In the genomic region with DNA sequence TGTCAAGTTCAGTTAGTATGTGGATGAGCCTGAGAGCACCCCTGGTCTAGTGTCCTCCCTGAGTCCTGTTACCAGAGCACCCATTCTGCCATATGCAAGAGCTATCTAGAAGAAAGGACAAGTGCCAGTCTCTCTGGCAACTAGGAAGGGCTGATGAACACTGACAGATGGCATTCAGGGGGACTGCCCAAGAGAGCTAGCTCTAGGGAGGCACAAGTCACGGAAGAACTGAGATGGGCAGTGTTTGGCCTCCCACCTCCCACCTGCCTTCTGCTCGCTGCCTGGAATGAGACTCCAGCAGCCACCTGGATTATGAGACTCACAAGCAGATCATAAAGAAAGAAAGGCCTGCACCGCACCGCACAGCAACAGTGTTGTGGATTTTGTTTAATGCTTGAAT, we compare ENCODE assay signal across 25 mouse cellular contexts. TPM values are rescaled to one million over a fixed set of nuclear protein-coding genes. Genes with fewer than 3 reads are reported as not detected.
DNase-seq lines count a peak whose midpoint lies in the region; ATAC-seq lines count a peak whose summit lies in the region.
"Had no signal": no experiment of that assay in that cellular context is flagged by ENCODE, and none has a peak within 500 bp of the region (broad histone marks: within the 10 kb centered on the region; RNA-seq: fewer than 3 reads in every experiment).

No protein-coding gene starts in this region.

- H3K4me2 ChIP-seq in forebrain, embryonic 15.5 days (replicated peaks) = no peak overlapping the region
- H3K4me2 ChIP-seq: embryonic facial prominence, embryonic 13.5 days; heart, embryonic 15.5 days; liver, embryonic 11.5 days; neural tube, embryonic 13.5 days had no signal

- DNase-seq in forebrain, embryonic 10.5 days (ENCODE audit: extremely low spot score, low spot score) = no peak
- DNase-seq in right cerebral cortex, adult 18-20 months = peak; percentile 49
- DNase-seq in right cerebral cortex, postnatal 14 days = no peak
- peak; percentile 78 for DNase-seq in cerebellum, adult 9-11 months
- no peak for DNase-seq in urinary bladder, postnatal 4 days (ENCODE audit: low spot score in 2 of 2)
- no peak for DNase-seq in adrenal gland, postnatal 4 days (ENCODE audit: low spot score in 2 of 2)
- DNase-seq: adrenal gland, postnatal 25 days; gastrocnemius, postnatal 25 days; heart, adult 2 months; lung, adult 18-20 months; lung, postnatal 14 days; midbrain, embryonic 14.5 days; thymus, postnatal 25 days had no signal

- no peak overlapping the region; the same call in 1 of the 2 replicates for H3K27ac ChIP-seq in forebrain, embryonic 15.5 days (replicated peaks)
- no peak overlapping the region for H3K27ac ChIP-seq in forebrain, embryonic 10.5 days
- H3K27ac ChIP-seq: embryonic facial prominence, embryonic 13.5 days; heart, adult 2 months; heart, embryonic 15.5 days; kidney, postnatal 0 days; neural tube, embryonic 13.5 days had no signal

- no peaks in the 10 kb centered on the region for H3K9me3 ChIP-seq in forebrain, embryonic 15.5 days
- no peaks in the 10 kb centered on the region for H3K9me3 ChIP-seq in forebrain, embryonic 10.5 days
- H3K9me3 ChIP-seq: embryonic facial prominence, embryonic 13.5 days; heart, embryonic 15.5 days; megakaryocyte, embryonic 14.5 days; neural tube, embryonic 13.5 days had no signal

- 0 out of 2 replicates have a peak, but pooled peaks have one; percentile 46 for ATAC-seq in forebrain, embryonic 15.5 days (replicated peaks)
- ATAC-seq: hindbrain, embryonic 16.5 days; intestine, embryonic 16.5 days had no signal

- H3K9ac ChIP-seq in forebrain, embryonic 15.5 days (replicated peaks) = no peak overlapping the region
- H3K9ac ChIP-seq: embryonic facial prominence, embryonic 13.5 days; heart, embryonic 15.5 days; neural tube, embryonic 13.5 days had no signal

- no peaks in the 10 kb centered on the region for H3K36me3 ChIP-seq in forebrain, embryonic 15.5 days
- peaks cover 18% of the 10 kb centered on the region; the same call in 1 of the 2 replicates for H3K36me3 ChIP-seq in forebrain, embryonic 10.5 days (replicated peaks)

- no peak overlapping the region for H3K4me3 ChIP-seq in forebrain, embryonic 15.5 days
- no peak overlapping the region for H3K4me3 ChIP-seq in forebrain, embryonic 10.5 days
- H3K4me3 ChIP-seq: embryonic facial prominence, embryonic 13.5 days; heart, adult 2 months; heart, embryonic 15.5 days; megakaryocyte, embryonic 14.5 days; neural tube, embryonic 13.5 days had no signal

- H3K27me3 ChIP-seq in forebrain, embryonic 15.5 days = no peaks in the 10 kb centered on the region
- no peaks in the 10 kb centered on the region for H3K27me3 ChIP-seq in forebrain, embryonic 10.5 days (ENCODE audit: poor library complexity, severe bottlenecking)
- H3K27me3 ChIP-seq: embryonic facial prominence, embryonic 13.5 days; heart, embryonic 15.5 days; neural tube, embryonic 13.5 days had no signal

- 0 out of 2 replicates have a peak, but pooled peaks cover 5% of the 10 kb centered on the region for H3K4me1 ChIP-seq in forebrain, embryonic 15.5 days
- H3K4me1 ChIP-seq in forebrain, embryonic 10.5 days = peaks cover under 1% of the 10 kb centered on the region
- H3K4me1 ChIP-seq: embryonic facial prominence, embryonic 13.5 days; neural tube, embryonic 13.5 days had no signal

- 79% methylated on average over 4 of the region's 4 CpGs for WGBS in forebrain, embryonic 15.5 days
- 89% methylated on average over 4 of the region's 4 CpGs for WGBS in forebrain, embryonic 10.5 days

RNA-seq across cellular contexts. Expression of a gene that starts 13.3 kb away (rescaled TPM):
- 0.38 and 0.50 TPM in 2 replicates for polyA plus RNA-seq in forebrain, embryonic 15.5 days (2015; fragmentation: Nextera tagmentation; extraction: Ambion mirVana)
- 0.79 and 1.1 TPM in 2 replicates for polyA plus RNA-seq in forebrain, embryonic 10.5 days (2016; fragmentation: Nextera tagmentation; extraction: Ambion mirVana)
- 1 to 10 TPM; 4.4 to 7.6 TPM for total RNA-seq in adrenal gland, postnatal 4 days (2021)

RNA-seq across cellular contexts. Expression of a gene that starts 19.0 kb away (rescaled TPM):
- 57.8 and 62.1 TPM in 2 replicates for polyA plus RNA-seq in forebrain, embryonic 15.5 days (2015; fragmentation: Nextera tagmentation; extraction: Ambion mirVana)
- 42.5 and 44.0 TPM in 2 replicates for polyA plus RNA-seq in forebrain, embryonic 10.5 days (2016; fragmentation: Nextera tagmentation; extraction: Ambion mirVana)
- total RNA-seq in adrenal gland, postnatal 4 days (2021) = 100 to 1,000 TPM; 103 to 112 TPM

RNA-seq across cellular contexts. Expression of a gene that starts 19.2 kb away (rescaled TPM):
- 50.5 and 51.8 TPM in 2 replicates for polyA plus RNA-seq in forebrain, embryonic 15.5 days (2015; fragmentation: Nextera tagmentation; extraction: Ambion mirVana)
- polyA plus RNA-seq in forebrain, embryonic 10.5 days (2016; fragmentation: Nextera tagmentation; extraction: Ambion mirVana) = 81.0 and 82.1 TPM in 2 replicates
- total RNA-seq in adrenal gland, postnatal 4 days (2021) = 10 to 100 TPM; 50.6 to 53.0 TPM

RNA-seq across cellular contexts. Expression of a gene that starts 20.5 kb away (rescaled TPM):
- polyA plus RNA-seq in forebrain, embryonic 15.5 days (2015; fragmentation: Nextera tagmentation; extraction: Ambion mirVana) = 32.1 and 36.3 TPM in 2 replicates
- 26.9 and 27.0 TPM in 2 replicates for polyA plus RNA-seq in forebrain, embryonic 10.5 days (2016; fragmentation: Nextera tagmentation; extraction: Ambion mirVana)
- total RNA-seq in adrenal gland, postnatal 4 days (2021) = 10 to 100 TPM; 34.3 to 34.5 TPM

RNA-seq across cellular contexts. Expression of a gene that starts 24.1 kb away (rescaled TPM):
- not detected in 2 replicates for polyA plus RNA-seq in forebrain, embryonic 15.5 days (2015; fragmentation: Nextera tagmentation; extraction: Ambion mirVana)
- polyA plus RNA-seq in forebrain, embryonic 10.5 days (2016; fragmentation: Nextera tagmentation; extraction: Ambion mirVana) = not detected in 2 replicates
- 1 to 10 TPM in 1 of 2 experiments, not detected in 1; 2.5 TPM for total RNA-seq in adrenal gland, postnatal 4 days (2021)
- total RNA-seq: adrenal gland, postnatal 25 days; gastrocnemius, postnatal 25 days; hematopoietic stem cell, adult 5-6 weeks had no signal
- polyA plus RNA-seq: embryonic facial prominence, embryonic 13.5 days; heart, adult 2 months; heart, embryonic 15.5 days; hindbrain, embryonic 16.5 days; limb, embryonic 11.5 days; liver, embryonic 11.5 days; midbrain, embryonic 14.5 days; neural tube, embryonic 13.5 days; testis, adult 2 months had no signal

Comparison
In these comparisons a context has a peak if more than half of its experiments do, and no peak if none do; other contexts are left out.
1. DNase-seq: peak in right cerebral cortex, adult 18-20 months (single experiment) and cerebellum, adult 9-11 months (single experiment); none in forebrain, embryonic 10.5 days (single experiment), right cerebral cortex, postnatal 14 days (single experiment), urinary bladder, postnatal 4 days (0 of 2) and adrenal gland, postnatal 4 days (0 of 2).